Mouse (Mus musculus) small intestine, adult 2 months (tissue): Measurements from ENCODE around the gene Slc16a11.

Experiments used
- CTCF ChIP-seq: fragments of 200-500 bp; IDR thresholded peaks from 2 replicates; pipeline ENCODE4 v1.5.1; 2012; ENCODE audit warnings: low read depth, mild to moderate bottlenecking, control low read depth, inconsistent platforms, low read length, moderate library complexity, mixed read lengths; ENCODE audit not compliant: insufficient replicate concordance, insufficient read length; ENCODE audit errors: extremely low read depth
- POLR2A ChIP-seq: fragments of 200-500 bp; IDR thresholded peaks from 2 replicates; pipeline ENCODE4 v1.6.1; 2012; ENCODE audit warnings: low read depth, mild to moderate bottlenecking, control low read depth, inconsistent platforms, low read length, moderate library complexity

GRCm38 (mm10) chr11:70199107-70199506 lies 13.4 kb upstream of the Slc16a11 start:
- no peak for TF ChIP-seq POLR2A
- TF ChIP-seq CTCF: no peak
